Mouse (Mus musculus): Measurements from ENCODE around the gene Ctbp2.

- TF ChIP-seq CTCF (IDR thresholded peaks at IDR 0.05) (no peak), EP300 (IDR thresholded peaks at IDR 0.05) (no peak)
These were observed 44.8 kb upstream of the Ctbp2 start for GRCm38 (mm10) chr7:133168928-133169327.
